Mouse (Mus musculus) frontal cortex, postnatal 14 days (tissue): ENCODE measurements around the gene Gmds.

ENCODE experiments used
- DNase-seq, 2 experiments: peaks; one replicate each; pipeline ENCODE4 v3.0.0; 2022; ENCODE audit warnings: low spot score in 2 of 2

The Gmds gene

DNA sequence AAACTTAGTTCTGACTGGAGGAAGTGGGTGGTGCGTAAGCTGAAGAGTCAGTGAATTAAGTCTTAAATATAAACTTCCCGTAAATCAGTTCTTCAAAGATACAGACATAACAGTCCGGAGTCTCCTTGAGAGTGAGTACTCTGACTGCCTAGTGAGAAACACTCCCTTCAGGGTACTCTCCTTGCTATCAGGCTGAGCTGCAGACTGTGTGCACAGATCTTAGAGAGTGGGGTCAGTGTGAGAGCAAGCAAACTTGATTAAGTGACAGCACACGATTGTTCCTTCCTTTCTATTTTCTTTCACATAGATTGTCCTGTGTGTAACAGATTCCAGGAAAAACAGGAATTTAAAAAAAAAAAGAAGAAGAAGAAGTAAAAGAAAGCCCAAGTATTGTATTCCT is 382.4 kb downstream of the Gmds start:
- DNase-seq, result no peak

GRCm38 (mm10) chr13:31955171-31955570 is 383.4 kb downstream of the Gmds start:
- DNase-seq, result no peak

GRCm38 (mm10) chr13:31944676-31945210 is 393.8 kb downstream of the Gmds start:
- no peak for DNase-seq

DNA sequence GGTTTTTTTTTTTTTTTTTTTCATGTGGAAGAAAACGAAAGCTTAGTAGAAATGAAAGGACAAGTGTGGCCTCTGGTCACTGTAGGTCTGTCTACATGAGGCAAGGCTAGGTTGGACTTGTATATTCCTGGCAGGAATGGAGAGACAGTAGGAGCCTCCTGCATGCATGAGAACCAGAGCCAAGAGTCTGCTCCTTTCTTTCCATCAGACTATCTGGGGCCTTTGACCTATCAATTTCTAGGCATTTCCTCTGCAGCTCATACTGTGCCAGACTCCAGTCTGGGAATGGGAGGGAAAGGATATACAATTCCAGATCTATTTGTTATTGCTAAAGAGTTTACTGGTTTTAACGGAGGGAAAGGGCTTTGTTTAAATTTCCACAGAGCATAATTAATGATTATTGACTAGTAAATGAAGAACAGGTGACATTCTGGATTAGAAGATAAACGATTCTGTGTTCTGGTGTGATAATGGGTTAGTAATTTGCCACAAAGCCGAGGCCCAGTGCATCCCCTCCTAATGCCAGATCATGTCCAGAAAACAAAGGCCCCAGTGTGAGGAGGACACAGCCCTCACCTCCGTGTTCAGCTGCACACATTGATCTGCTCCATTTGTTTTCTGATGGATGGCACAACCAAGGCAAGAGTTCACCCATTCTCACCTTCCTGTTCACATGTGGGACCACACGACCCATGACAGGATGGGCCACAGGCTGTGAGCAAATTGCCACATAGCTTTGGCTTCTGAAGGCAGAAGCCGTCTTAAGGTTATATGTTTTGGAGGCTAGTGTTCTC is 394.9 kb downstream of the Gmds start:
- no peak for DNase-seq

GRCm38 (mm10) chr13:31929299-31929698 is 409.2 kb downstream of the Gmds start:
- no peak for DNase-seq

DNA sequence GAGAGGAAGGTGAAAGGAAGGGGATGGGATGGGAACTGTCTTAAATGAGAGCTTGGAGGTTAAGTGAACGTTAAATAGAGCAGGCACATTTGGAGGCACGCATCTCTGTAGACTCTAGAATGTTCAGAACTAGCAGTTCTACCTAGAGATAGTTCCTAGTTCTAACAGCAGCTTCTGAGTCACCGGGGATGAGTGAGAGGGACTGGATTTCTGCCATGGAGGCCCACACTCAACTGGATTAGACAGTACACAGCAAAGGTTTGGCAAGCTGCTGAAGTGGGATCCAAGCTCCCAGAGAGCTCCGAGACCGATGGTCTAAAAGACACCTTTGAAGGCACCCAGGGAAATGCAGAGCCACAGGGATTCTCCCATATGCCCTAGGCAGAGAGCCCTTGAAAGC is 411.9 kb downstream of the Gmds start:
- peak; percentile 10 to 15 for DNase-seq

GRCm38 (mm10) chr13:31924506-31924905 is 414.0 kb downstream of the Gmds start:
- no peak for DNase-seq

- DNase-seq, result no peak
Observed at GRCm38 (mm10) chr13:31919716-31920115, 418.8 kb downstream of the Gmds start.

DNA sequence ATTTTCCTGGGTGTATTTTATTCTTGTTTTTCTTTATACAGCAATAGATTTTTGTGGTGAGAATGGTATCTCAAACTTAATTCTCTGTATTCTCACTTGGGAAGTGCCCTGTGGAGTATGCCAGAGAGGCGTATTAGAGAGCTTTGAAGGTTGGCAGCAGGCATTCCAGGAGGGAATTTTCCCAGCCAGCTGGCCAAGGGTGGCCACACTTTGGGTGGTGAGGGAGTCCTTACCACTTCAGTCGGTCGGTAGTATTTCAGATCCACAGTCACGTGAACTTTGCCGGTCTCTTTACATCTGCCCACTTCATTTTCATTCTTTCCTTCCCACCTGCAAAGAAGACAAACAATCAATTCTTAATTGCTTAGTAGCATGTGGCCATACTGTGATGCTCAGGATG is 421.2 kb downstream of the Gmds start:
- no peak for DNase-seq

DNA sequence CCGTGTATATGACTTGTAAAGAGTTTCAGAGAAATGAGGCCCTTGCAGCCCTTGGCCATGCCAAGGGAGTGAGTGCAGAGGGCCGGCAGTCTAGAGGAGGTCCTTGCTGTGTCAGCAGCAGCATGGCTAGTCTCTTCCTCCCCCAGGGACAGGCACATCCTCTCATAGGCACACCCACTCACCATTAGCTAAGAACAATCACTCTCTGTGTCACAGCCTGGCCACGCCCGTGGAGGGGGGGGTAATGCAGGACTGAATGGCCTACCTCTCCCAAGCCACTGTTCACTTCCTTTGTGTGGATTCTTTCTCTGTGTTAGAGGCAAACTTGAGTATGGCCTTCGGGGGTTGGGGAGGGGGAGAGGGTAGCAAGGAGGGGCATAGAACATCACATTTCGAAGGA is 422.8 kb downstream of the Gmds start:
- DNase-seq, result no peak

DNA sequence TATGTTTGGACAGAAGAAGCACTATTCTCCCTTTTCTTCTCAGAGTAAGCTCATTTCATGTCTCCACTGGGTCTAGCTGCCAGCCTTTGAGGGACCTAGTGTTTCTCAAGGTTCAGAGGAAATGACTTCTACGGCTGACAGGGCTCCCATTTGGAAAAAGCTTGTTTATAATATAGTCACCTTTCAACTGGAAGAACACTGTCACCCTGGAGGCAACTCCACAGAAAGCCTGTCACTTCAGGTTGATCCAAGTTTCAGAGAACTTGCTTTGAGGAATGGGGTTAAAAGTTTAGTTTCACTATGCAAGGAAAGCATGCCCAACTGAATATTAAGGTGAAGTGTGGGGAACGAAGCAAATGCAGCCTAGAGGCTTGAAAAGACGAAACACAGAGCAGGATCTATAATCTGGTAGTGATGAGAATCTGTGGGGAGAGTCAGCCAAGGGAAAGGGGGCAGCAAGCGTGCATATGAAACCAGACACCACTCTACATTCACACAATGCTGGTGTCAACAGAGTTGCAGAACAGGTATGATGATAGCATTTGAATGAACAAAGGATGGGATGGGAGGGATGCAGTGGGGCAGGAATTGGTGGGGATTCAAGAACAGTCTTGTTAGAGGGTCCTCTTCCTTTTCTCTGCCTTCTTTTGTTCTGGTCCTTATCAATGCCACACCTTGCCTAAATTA is 423.5 kb downstream of the Gmds start:
- DNase-seq, result no peak

DNA sequence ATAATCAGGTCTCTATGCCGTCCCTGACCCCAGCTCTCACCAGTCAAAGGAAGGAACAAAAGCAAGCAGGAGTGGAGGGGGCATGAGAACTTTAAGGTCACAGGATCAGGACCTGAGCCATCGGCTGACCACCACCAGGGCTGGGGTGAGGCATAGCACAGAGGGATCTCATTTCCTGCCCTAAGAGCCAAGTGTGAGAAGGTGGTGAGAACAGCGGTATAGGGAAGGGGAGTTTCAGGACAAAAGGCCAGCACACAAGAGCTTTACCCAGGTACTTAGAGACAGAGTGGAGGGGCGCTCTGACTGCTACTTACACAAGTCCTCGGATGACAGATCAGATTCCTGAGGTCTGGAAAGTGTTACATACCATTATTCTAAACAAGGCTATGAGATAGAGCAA is 426.6 kb downstream of the Gmds start:
- no peak for DNase-seq

- no peak for DNase-seq
Observed at GRCm38 (mm10) chr13:31911362-31911761, 427.2 kb downstream of the Gmds start.

GRCm38 (mm10) chr13:31909031-31909430 is 429.5 kb downstream of the Gmds start:
- DNase-seq, result no peak

DNA sequence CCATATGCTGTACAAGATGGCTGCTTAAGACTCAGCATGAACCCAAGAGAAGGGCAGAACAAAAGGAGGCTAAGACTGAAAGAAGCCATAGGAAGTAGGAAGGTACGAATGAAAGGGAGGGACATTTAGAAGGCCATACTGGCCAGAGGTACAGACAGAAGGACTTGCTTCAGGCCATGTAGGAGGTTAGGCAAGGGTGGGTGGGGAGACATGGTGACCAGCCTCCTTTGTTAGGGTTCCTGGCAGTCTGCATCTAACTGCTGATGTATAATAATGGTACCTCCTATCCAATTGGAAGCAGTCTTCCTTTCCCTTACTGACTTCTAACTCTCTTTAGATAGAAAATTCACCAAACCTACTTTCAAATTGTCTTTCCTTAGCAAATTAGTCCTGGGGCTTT is 432.0 kb downstream of the Gmds start:
- no peak for DNase-seq

DNA sequence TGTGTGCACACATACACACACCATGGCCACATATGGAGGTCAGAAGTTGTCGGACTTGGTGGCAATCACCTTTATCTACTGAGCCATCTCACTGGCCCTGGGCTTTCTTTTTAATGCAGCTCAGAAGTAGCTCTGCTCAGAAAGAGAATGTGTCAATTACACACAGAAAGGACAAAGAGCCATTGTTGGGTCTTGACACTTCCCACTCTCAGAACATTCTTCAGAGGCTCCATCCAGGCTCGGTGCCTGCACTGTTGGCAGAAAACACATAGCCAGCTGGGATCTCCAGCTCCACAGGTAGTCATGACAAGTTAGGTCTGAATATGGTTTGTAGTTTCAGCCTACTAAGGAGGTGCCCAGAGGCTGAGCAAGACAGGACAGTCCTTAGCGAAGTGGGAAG is 438.3 kb downstream of the Gmds start:
- DNase-seq, result no peak

DNA sequence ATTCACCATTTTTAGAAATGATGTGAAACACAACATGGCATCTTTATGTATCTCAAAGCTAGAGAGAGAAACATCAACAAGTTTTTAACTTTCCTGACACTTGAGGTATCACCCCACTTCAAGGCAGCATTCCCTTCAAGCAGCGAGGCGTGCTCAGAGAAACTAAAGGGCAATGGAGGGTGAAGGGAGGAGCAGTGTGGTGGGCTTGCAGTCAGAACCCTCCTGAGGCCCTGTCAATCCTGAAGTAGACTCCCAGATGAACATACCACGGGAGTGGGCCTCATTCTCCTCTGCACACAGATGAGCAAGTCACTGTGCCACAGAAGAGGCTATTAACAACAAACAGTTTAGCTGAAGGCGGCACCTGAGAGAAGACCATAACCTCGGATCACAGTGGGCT is 439.1 kb downstream of the Gmds start:
- DNase-seq, result no peak

GRCm38 (mm10) chr13:31897493-31897892 is 441.0 kb downstream of the Gmds start:
- DNase-seq, result no peak

DNA sequence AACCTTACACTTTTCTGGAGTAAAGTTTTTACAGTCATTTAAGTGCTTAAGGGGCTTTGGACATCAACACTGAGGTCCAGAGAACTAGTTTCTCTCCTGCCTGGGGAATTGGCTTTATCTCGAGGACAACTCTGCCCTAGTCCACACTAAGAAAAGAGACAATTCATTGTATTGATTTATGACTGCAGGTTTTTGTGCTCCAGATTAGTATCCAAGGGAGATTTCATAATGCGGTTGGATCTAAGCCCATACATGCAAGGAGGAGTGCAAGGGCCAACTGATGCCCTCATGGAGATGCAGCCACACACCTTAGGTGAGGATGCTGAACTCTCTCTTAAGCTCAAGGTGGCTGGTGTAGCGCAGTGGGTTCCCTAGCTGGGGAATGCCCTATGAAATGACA is 444.0 kb downstream of the Gmds start:
- DNase-seq, result no peak

- DNase-seq, result no peak
Observed at GRCm38 (mm10) chr13:31892913-31893514, 445.5 kb downstream of the Gmds start.

DNA sequence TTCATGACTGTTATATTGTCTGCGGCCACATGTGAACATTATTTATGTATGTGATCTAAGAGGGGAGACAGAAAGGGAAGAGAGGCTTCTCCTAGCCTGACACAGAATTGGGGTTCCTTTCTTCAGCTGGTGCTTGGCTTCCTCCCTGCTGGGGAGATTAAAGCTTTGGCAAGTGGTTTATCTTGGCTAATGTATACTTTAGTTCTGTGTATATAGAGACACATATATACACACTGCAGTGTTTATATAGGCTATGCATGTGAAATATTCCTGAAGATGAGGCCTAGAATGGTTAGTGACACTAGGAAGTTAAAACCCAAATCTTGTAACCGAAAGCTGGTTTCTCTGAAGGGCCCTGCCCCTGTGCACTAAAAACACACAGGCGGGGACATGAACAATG is 450.0 kb downstream of the Gmds start:
- DNase-seq, result no peak

DNA sequence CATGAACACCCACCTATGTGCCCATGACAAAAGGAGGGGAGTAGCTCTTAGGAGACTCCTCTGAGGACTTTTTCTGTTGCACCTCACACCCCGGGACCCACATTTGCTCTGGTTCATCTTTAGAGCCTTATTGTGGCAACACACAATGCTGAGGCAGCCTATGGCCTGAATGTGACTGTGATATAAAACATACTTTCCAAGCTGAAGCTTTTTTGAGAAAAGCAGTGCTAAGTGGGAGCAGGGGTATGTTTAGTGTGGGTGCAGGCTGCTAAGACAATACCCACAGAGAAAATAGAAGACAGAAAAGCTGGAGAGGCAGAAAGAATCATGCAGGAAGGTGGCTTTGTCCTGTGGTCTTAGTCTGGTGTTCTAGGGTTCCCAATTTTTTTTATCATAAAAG is 452.8 kb downstream of the Gmds start:
- DNase-seq, result no peak
